Mouse (Mus musculus) heart, postnatal 4 days (tissue): ENCODE measurements around the gene Zfp992. TPM values are rescaled to one million over a fixed set of nuclear protein-coding genes. Genes with fewer than 3 reads are reported as not detected.
"Not testable (repeated sequence)": the region's sequence is repeated elsewhere in the genome, so short reads cannot be mapped to it uniquely, and the experiment has no call there.

Experiments
- DNase-seq: peaks from one replicate; pipeline ENCODE4 v3.0.0; 2021
- total RNA-seq, 2 experiments: library from RNA; stranded (reverse); gene quantifications; 2 replicates each; pipeline ENCODE4 v1.2.3; 2021

Gene Zfp992
- 1 to 10 TPM; 4.5 to 5.4 TPM for total RNA-seq

- DNase-seq, result not testable (repeated sequence)
Measured at GRCm38 (mm10) chr4:146448950-146449349, at the start of gene Zfp992. Gene Zfp992, plus strand, starts transcription at chr4:146449023.

GRCm38 (mm10) chr4:146429467-146429866 is 19.4 kb upstream of the Zfp992 start:
- not testable (repeated sequence) for DNase-seq

GRCm38 (mm10) chr4:146430876-146431275 is 17.9 kb upstream of the Zfp992 start:
- DNase-seq, result not testable (repeated sequence)

- not testable (repeated sequence) for DNase-seq
Measured at GRCm38 (mm10) chr4:146435539-146435938, 13.3 kb upstream of the Zfp992 start.

- not testable (repeated sequence) for DNase-seq
Measured at GRCm38 (mm10) chr4:146437256-146437655, 11.6 kb upstream of the Zfp992 start.

- DNase-seq, result not testable (repeated sequence)
Measured at GRCm38 (mm10) chr4:146444345-146444744, 4.5 kb upstream of the Zfp992 start.

- not testable (repeated sequence) for DNase-seq
Measured at GRCm38 (mm10) chr4:146445121-146445520, 3.7 kb upstream of the Zfp992 start.

- DNase-seq, result not testable (repeated sequence)
Measured at GRCm38 (mm10) chr4:146446135-146446534, 2.7 kb upstream of the Zfp992 start.

- not testable (repeated sequence) for DNase-seq
Measured at GRCm38 (mm10) chr4:146447016-146447415, 1.8 kb upstream of the Zfp992 start.

- not testable (repeated sequence) for DNase-seq
Measured at GRCm38 (mm10) chr4:146449711-146450110, 888 bp downstream of the Zfp992 start.

- DNase-seq, result not testable (repeated sequence)
Measured at GRCm38 (mm10) chr4:146452576-146452975, 3.8 kb downstream of the Zfp992 start.

- not testable (repeated sequence) for DNase-seq
Measured at GRCm38 (mm10) chr4:146454170-146454569, 5.3 kb downstream of the Zfp992 start.

- DNase-seq, result no peak
Measured at GRCm38 (mm10) chr4:146454896-146455295, 6.1 kb downstream of the Zfp992 start.

GRCm38 (mm10) chr4:146455321-146455721 is 6.5 kb downstream of the Zfp992 start:
- no peak for DNase-seq

GRCm38 (mm10) chr4:146456061-146456726 is 7.4 kb downstream of the Zfp992 start:
- DNase-seq, result no peak

GRCm38 (mm10) chr4:146457126-146457525 is 8.3 kb downstream of the Zfp992 start:
- DNase-seq, result no peak

GRCm38 (mm10) chr4:146457720-146458119 is 8.9 kb downstream of the Zfp992 start:
- DNase-seq, result no peak

GRCm38 (mm10) chr4:146459822-146460221 is 11.0 kb downstream of the Zfp992 start:
- DNase-seq, result not testable (repeated sequence)

- not testable (repeated sequence) for DNase-seq
Measured at GRCm38 (mm10) chr4:146460685-146461084, 11.9 kb downstream of the Zfp992 start.

GRCm38 (mm10) chr4:146463649-146464351 is 15.0 kb downstream of the Zfp992 start:
- not testable (repeated sequence) for DNase-seq

GRCm38 (mm10) chr4:146469984-146470383 is 21.2 kb downstream of the Zfp992 start:
- not testable (repeated sequence) for DNase-seq

GRCm38 (mm10) chr4:146474181-146474580 is 25.4 kb downstream of the Zfp992 start:
- DNase-seq, result not testable (repeated sequence)
